In genomic region chr16:48606476-48607038, GRCm38 (mm10) we compare ENCODE assay signal across 23 mouse cellular contexts.
DNase-seq lines count a peak whose midpoint lies in the region; ATAC-seq and TF ChIP-seq lines count a peak whose summit lies in the region.
"Had no signal": no experiment of that assay in that cellular context is flagged by ENCODE, and none has a peak within 500 bp of the region (broad histone marks: within the 10 kb centered on the region; RNA-seq: fewer than 3 reads in every experiment).

No protein-coding gene starts in this region.

- WGBS in lung, embryonic 15.5 days = 50% methylated on average over 4 of the region's 4 CpGs
- 43% methylated on average over 4 of the region's 4 CpGs for WGBS in stomach, embryonic 16.5 days
- WGBS in stomach, postnatal 0 days = 36% methylated on average over 4 of the region's 4 CpGs

- no peaks in the 10 kb centered on the region for H3K27me3 ChIP-seq in lung, embryonic 15.5 days
- H3K27me3 ChIP-seq in stomach, embryonic 16.5 days (ENCODE audit: control insufficient read depth, insufficient read depth, low read length) = no peaks in the 10 kb centered on the region
- H3K27me3 ChIP-seq in stomach, postnatal 0 days (ENCODE audit: control insufficient read depth, insufficient read depth, low read length) = no peaks in the 10 kb centered on the region
- H3K27me3 ChIP-seq: forebrain, embryonic 13.5 days; heart, embryonic 13.5 days; hindbrain, embryonic 15.5 days had no signal

- peak overlapping the region; percentile 45 for H3K27ac ChIP-seq in lung, embryonic 15.5 days
- H3K27ac ChIP-seq in stomach, embryonic 16.5 days (ENCODE audit: low read length) = 0 out of 2 replicates have a peak overlapping the region, but pooled peaks have one; percentile 1
- no peak overlapping the region for H3K27ac ChIP-seq in stomach, postnatal 0 days (replicated peaks)
- H3K27ac ChIP-seq: embryonic facial prominence, embryonic 10.5 days; forebrain, embryonic 13.5 days; gastrocnemius, adult 2 months; heart, embryonic 13.5 days; hindbrain, embryonic 15.5 days had no signal

- H3K36me3 ChIP-seq in lung, embryonic 15.5 days = no peaks in the 10 kb centered on the region
- no peaks in the 10 kb centered on the region for H3K36me3 ChIP-seq in stomach, embryonic 16.5 days (ENCODE audit: control insufficient read depth, insufficient read depth, low read length)
- no peaks in the 10 kb centered on the region for H3K36me3 ChIP-seq in stomach, postnatal 0 days (ENCODE audit: control insufficient read depth, insufficient read depth, low read length)
- H3K36me3 ChIP-seq: embryonic facial prominence, embryonic 10.5 days; heart, embryonic 13.5 days; hindbrain, embryonic 15.5 days had no signal

- no peaks in the 10 kb centered on the region for H3K9me3 ChIP-seq in lung, embryonic 15.5 days
- no peaks in the 10 kb centered on the region for H3K9me3 ChIP-seq in stomach, embryonic 16.5 days (replicated peaks; ENCODE audit: control insufficient read depth, low read length)
- no peaks in the 10 kb centered on the region for H3K9me3 ChIP-seq in stomach, postnatal 0 days (ENCODE audit: control insufficient read depth, low read length)
- H3K9me3 ChIP-seq: embryonic facial prominence, embryonic 10.5 days; forebrain, embryonic 13.5 days; heart, embryonic 13.5 days; hindbrain, embryonic 15.5 days had no signal

- no peak for TF ChIP-seq CTCF in stomach, postnatal 0 days (IDR thresholded peaks at IDR 0.05; ENCODE audit: low read depth)

- DNase-seq in lung, postnatal 10 days = no peak
- no peak for DNase-seq in stomach, postnatal 0 days (ENCODE audit: low spot score)
- peak; percentile 71 for DNase-seq in ZHBTc4 (ENCODE audit: low read depth, low spot score)
- DNase-seq in embryo, embryonic 11 days = no peak
- no peak for DNase-seq in frontal cortex, postnatal 10 days (ENCODE audit: low spot score in 2 of 2)
- DNase-seq: adrenal gland, adult 8-10 months; adrenal gland, postnatal 36 days; cerebellum, adult 11 months; cerebellum, adult 9-10 months; cerebellum, postnatal 25 days; forebrain, postnatal 0 days; gastrocnemius, adult 2 months; gastrocnemius, postnatal 25 days; heart, adult 11 months; heart, postnatal 36 days had no signal

- no peak overlapping the region for H3K9ac ChIP-seq in lung, embryonic 15.5 days
- no peak overlapping the region for H3K9ac ChIP-seq in stomach, embryonic 16.5 days (ENCODE audit: low read length)
- H3K9ac ChIP-seq in stomach, postnatal 0 days (ENCODE audit: low read length) = no peak overlapping the region
- H3K9ac ChIP-seq: forebrain, embryonic 13.5 days; forebrain, postnatal 0 days; heart, embryonic 13.5 days; hindbrain, embryonic 15.5 days had no signal

- TF ChIP-seq EP300 in stomach, postnatal 0 days (optimal IDR thresholded peaks at IDR 0.05) = no peak

- no peak overlapping the region for H3K4me2 ChIP-seq in lung, embryonic 15.5 days
- no peak overlapping the region for H3K4me2 ChIP-seq in stomach, embryonic 16.5 days (ENCODE audit: low read depth, low read length)
- H3K4me2 ChIP-seq in stomach, postnatal 0 days (replicated peaks; ENCODE audit: low read depth) = no peak overlapping the region
- H3K4me2 ChIP-seq: forebrain, embryonic 13.5 days; heart, embryonic 13.5 days; hindbrain, embryonic 15.5 days had no signal

- no peak for ATAC-seq in lung, embryonic 15.5 days (ENCODE audit: borderline replicate concordance, extremely low read depth, low FRiP score, low TSS enrichment)
- ATAC-seq in stomach, embryonic 16.5 days (ENCODE audit: insufficient read depth, low FRiP score) = no peak
- ATAC-seq in stomach, postnatal 0 days (ENCODE audit: low FRiP score, low TSS enrichment) = no peak
- ATAC-seq in megakaryocyte progenitor cell, adult 5-6 weeks (replicated peaks; ENCODE audit: poor library complexity) = peak; percentile 50; the same call in 1 of the 2 replicates
- ATAC-seq: forebrain, embryonic 13.5 days; forebrain, postnatal 0 days; Patski had no signal

- H3K4me3 ChIP-seq in lung, embryonic 15.5 days = no peak overlapping the region
- no peak overlapping the region for H3K4me3 ChIP-seq in stomach, embryonic 16.5 days (replicated peaks; ENCODE audit: low read length)
- no peak overlapping the region for H3K4me3 ChIP-seq in stomach, postnatal 0 days (ENCODE audit: low read depth, low read length)
- H3K4me3 ChIP-seq: embryonic facial prominence, embryonic 10.5 days; forebrain, embryonic 13.5 days; gastrocnemius, adult 2 months; heart, embryonic 13.5 days; hindbrain, embryonic 15.5 days had no signal

- H3K4me1 ChIP-seq in lung, embryonic 15.5 days = peaks cover 10% of the 10 kb centered on the region
- H3K4me1 ChIP-seq in stomach, embryonic 16.5 days (ENCODE audit: control insufficient read depth, insufficient read depth, low read length) = peaks cover 7% of the 10 kb centered on the region; the same call in 1 of the 2 replicates
- H3K4me1 ChIP-seq in stomach, postnatal 0 days (replicated peaks; ENCODE audit: control insufficient read depth, insufficient read depth) = no peaks in the 10 kb centered on the region; the same call in 1 of the 2 replicates
- H3K4me1 ChIP-seq: embryonic facial prominence, embryonic 10.5 days; forebrain, embryonic 13.5 days; heart, embryonic 13.5 days; hindbrain, embryonic 15.5 days had no signal
